Mouse (Mus musculus) kidney, adult 18-20 months (tissue): ENCODE measurements around the gene Ppm1e.

Experiments
- DNase-seq: peaks from one replicate; pipeline ENCODE4 v3.0.0; 2021

Gene Ppm1e

GRCm38 (mm10) chr11:87250132-87250531 lies 108.7 kb downstream of the Ppm1e start:
- DNase-seq: no peak

- no peak for DNase-seq
These were observed 111.3 kb downstream of the Ppm1e start for GRCm38 (mm10) chr11:87247494-87247866.

- no peak for DNase-seq
These were observed 111.9 kb downstream of the Ppm1e start for GRCm38 (mm10) chr11:87246724-87247493.

GRCm38 (mm10) chr11:87246107-87246651 lies 112.6 kb downstream of the Ppm1e start:
- no peak for DNase-seq

- no peak for DNase-seq
These were observed 113.5 kb downstream of the Ppm1e start for GRCm38 (mm10) chr11:87245171-87245840.

GRCm38 (mm10) chr11:87241256-87241655 lies 117.6 kb downstream of the Ppm1e start:
- no peak for DNase-seq

- DNase-seq: no peak
These were observed 118.0 kb downstream of the Ppm1e start for GRCm38 (mm10) chr11:87240833-87241215.

GRCm38 (mm10) chr11:87240141-87240832 lies 118.5 kb downstream of the Ppm1e start:
- DNase-seq: peak; percentile 16

- DNase-seq: no peak
These were observed 119.8 kb downstream of the Ppm1e start for GRCm38 (mm10) chr11:87238891-87239530.

GRCm38 (mm10) chr11:87235486-87235872 lies 123.3 kb downstream of the Ppm1e start:
- DNase-seq: no peak

- no peak for DNase-seq
These were observed 123.9 kb downstream of the Ppm1e start for GRCm38 (mm10) chr11:87234743-87235485.

GRCm38 (mm10) chr11:87233377-87233776 lies 125.4 kb downstream of the Ppm1e start:
- DNase-seq: no peak

- DNase-seq: no peak
These were observed 131.8 kb downstream of the Ppm1e start for GRCm38 (mm10) chr11:87227056-87227455.

GRCm38 (mm10) chr11:87222686-87223085 lies 136.1 kb downstream of the Ppm1e start:
- DNase-seq: peak; percentile 15

GRCm38 (mm10) chr11:87212313-87212712 lies 146.5 kb downstream of the Ppm1e start:
- no peak for DNase-seq
